Mouse (Mus musculus): ENCODE data around the gene Carhsp1.

GRCm38 (mm10) chr16:8620315-8621115, 51.4 kb downstream of the Carhsp1 start:
- no peak for TF ChIP-seq CTCF (IDR thresholded peaks at IDR 0.05; ENCODE audit: control insufficient read depth, insufficient read depth, insufficient replicate concordance, low read depth, low read length)
- no peak for TF ChIP-seq POLR2A (IDR thresholded peaks at IDR 0.05; ENCODE audit: control insufficient read depth, low read depth, low read length)

All from testis, adult 2 months (tissue).